21 mouse cellular contexts compared by ENCODE assay signal in the genomic region with DNA sequence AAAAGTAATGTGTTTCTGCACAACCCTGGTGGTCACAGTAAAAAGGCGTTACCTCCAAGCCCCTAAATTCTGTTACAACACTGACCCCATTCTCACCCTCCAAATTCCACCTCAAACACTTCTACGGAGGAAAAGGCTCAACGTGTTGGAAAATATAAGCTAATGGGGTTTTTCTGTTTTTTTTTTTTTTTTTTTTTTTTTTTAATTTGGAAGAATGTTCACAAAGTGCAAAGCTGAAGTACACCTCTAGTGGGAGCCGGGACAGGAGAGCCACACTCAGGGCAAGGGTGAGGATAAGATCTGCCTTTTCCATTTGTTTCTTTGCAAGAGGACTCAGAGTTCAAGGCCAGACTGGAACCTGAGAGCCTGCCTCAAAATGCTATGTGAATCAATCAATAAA. TPM values are rescaled to one million over a fixed set of nuclear protein-coding genes. Genes with fewer than 3 reads are reported as not detected.
A peak's percentile ranks its signal among the peaks of the same experiment; 100 is the strongest.
DNase-seq lines count a peak whose midpoint lies in the region; ATAC-seq and TF ChIP-seq lines count a peak whose summit lies in the region.
"Had no signal": no experiment of that assay in that cellular context is flagged by ENCODE, and none has a peak within 500 bp of the region (broad histone marks: within the 10 kb centered on the region; RNA-seq: fewer than 3 reads in every experiment).

No protein-coding gene starts in this region.

- WGBS in intestine, embryonic 14.5 days, result 88% methylated on average over 4 of the region's 4 CpGs
- WGBS in intestine, embryonic 16.5 days, result 86% methylated on average over 4 of the region's 4 CpGs
- WGBS in lung, postnatal 0 days, result 69% methylated on average over 4 of the region's 4 CpGs

- H3K79me2 ChIP-seq in CH12.LX (replicated peaks; ENCODE audit: control insufficient read depth, extremely low read depth, insufficient read depth, poor library complexity, severe bottlenecking), result no peaks in the 10 kb centered on the region

- H3K9me3 ChIP-seq in intestine, embryonic 14.5 days (ENCODE audit: control insufficient read depth, low read length), result no peaks in the 10 kb centered on the region
- no peaks in the 10 kb centered on the region for H3K9me3 ChIP-seq in intestine, embryonic 16.5 days (ENCODE audit: control insufficient read depth, low read length)
- H3K9me3 ChIP-seq in lung, postnatal 0 days (ENCODE audit: low read length), result no peaks in the 10 kb centered on the region
- H3K9me3 ChIP-seq in CH12.LX (replicated peaks; ENCODE audit: low read length) (no peaks in the 10 kb centered on the region), ES-E14 (ENCODE audit: control insufficient read depth, insufficient read depth, low read depth, low read length) (no peaks in the 10 kb centered on the region)
- H3K9me3 ChIP-seq: embryonic facial prominence, embryonic 10.5 days; embryonic facial prominence, embryonic 12.5 days; forebrain, embryonic 13.5 days; forebrain, embryonic 15.5 days had no signal

- TF ChIP-seq RAD21 in CH12.LX (IDR thresholded peaks at IDR 0.05; ENCODE audit: low read depth, low read length), result no peak

- TF ChIP-seq EP300 in lung, postnatal 0 days (IDR thresholded peaks at IDR 0.05), result no peak
- TF ChIP-seq EP300 in CH12.LX (IDR thresholded peaks at IDR 0.05; ENCODE audit: low read length), result no peak

- no peak for TF ChIP-seq POLR2A in CH12.LX (IDR thresholded peaks at IDR 0.05; ENCODE audit: low read depth, low read length)

- no peak for ATAC-seq in intestine, embryonic 14.5 days (replicated peaks; ENCODE audit: low FRiP score, low TSS enrichment, low read depth)
- ATAC-seq in intestine, embryonic 16.5 days, result no peak
- no peak for ATAC-seq in lung, postnatal 0 days
- ATAC-seq: forebrain, embryonic 13.5 days; forebrain, embryonic 15.5 days; forebrain, postnatal 0 days had no signal

- H3K9ac ChIP-seq in intestine, embryonic 14.5 days (ENCODE audit: low read length), result no peak overlapping the region
- H3K9ac ChIP-seq in intestine, embryonic 16.5 days (ENCODE audit: low read depth, low read length), result no peak overlapping the region
- H3K9ac ChIP-seq in lung, postnatal 0 days (replicated peaks; ENCODE audit: low read depth), result no peak overlapping the region
- H3K9ac ChIP-seq in CH12.LX (ENCODE audit: insufficient read depth, low read depth) (no peak overlapping the region), ES-E14 (ENCODE audit: insufficient read depth, low read depth, low read length, poor library complexity, severe bottlenecking) (no peak overlapping the region)
- H3K9ac ChIP-seq: embryonic facial prominence, embryonic 12.5 days; forebrain, embryonic 13.5 days; forebrain, embryonic 15.5 days; forebrain, postnatal 0 days had no signal

- in situ Hi-C loops in CH12.LX (cut with MboI; ENCODE audit: low pct_ligation_motif_present, low pct_unique_long_range_greater_than_20kb, low sequenced_read_pairs) (no loop called here), ES-E14 (cut with MboI; ENCODE audit: low sequenced_read_pairs in 2 of 2, unreplicated experiment in 2 of 2) (no loop called here)

- H3K27ac ChIP-seq in intestine, embryonic 14.5 days (ENCODE audit: low read depth), result no peak overlapping the region
- H3K27ac ChIP-seq in intestine, embryonic 16.5 days (ENCODE audit: low read length), result no peak overlapping the region
- no peak overlapping the region for H3K27ac ChIP-seq in lung, postnatal 0 days (ENCODE audit: low read length)
- H3K27ac ChIP-seq in CH12.LX (ENCODE audit: insufficient read depth, low read depth) (no peak overlapping the region), ES-E14 (ENCODE audit: insufficient read depth, low read depth, low read length, poor library complexity, severe bottlenecking) (no peak overlapping the region)
- H3K27ac ChIP-seq: embryonic facial prominence, embryonic 10.5 days; embryonic facial prominence, embryonic 12.5 days; forebrain, embryonic 13.5 days; forebrain, embryonic 15.5 days had no signal

- H3K4me1 ChIP-seq in intestine, embryonic 14.5 days (replicated peaks; ENCODE audit: control insufficient read depth, insufficient read depth, low read length), result no peaks in the 10 kb centered on the region
- no peaks in the 10 kb centered on the region; the same call in 1 of the 2 replicates for H3K4me1 ChIP-seq in intestine, embryonic 16.5 days (ENCODE audit: control insufficient read depth, insufficient read depth, low read length)
- no peaks in the 10 kb centered on the region for H3K4me1 ChIP-seq in lung, postnatal 0 days (ENCODE audit: insufficient read depth, low read depth, low read length)
- H3K4me1 ChIP-seq in CH12.LX (ENCODE audit: control insufficient read depth in 1 of 2, insufficient read depth in 2 of 2) (no peaks in the 10 kb centered on the region), ES-E14 (ENCODE audit: control insufficient read depth in 2 of 2, insufficient read depth in 2 of 2, low read length in 2 of 2, poor library complexity in 1 of 2) (no peaks in the 10 kb centered on the region)
- H3K4me1 ChIP-seq: embryonic facial prominence, embryonic 10.5 days; embryonic facial prominence, embryonic 12.5 days; forebrain, embryonic 13.5 days; forebrain, embryonic 15.5 days had no signal

- H3K4me2 ChIP-seq in intestine, embryonic 14.5 days (ENCODE audit: low read length), result no peak overlapping the region
- no peak overlapping the region for H3K4me2 ChIP-seq in intestine, embryonic 16.5 days (ENCODE audit: low read depth, low read length)
- no peak overlapping the region for H3K4me2 ChIP-seq in lung, postnatal 0 days (replicated peaks; ENCODE audit: low read depth, low read length)
- H3K4me2 ChIP-seq in CH12.LX (ENCODE audit: insufficient read depth, low read depth, poor library complexity, severe bottlenecking), result no peak overlapping the region
- H3K4me2 ChIP-seq: embryonic facial prominence, embryonic 12.5 days; forebrain, embryonic 13.5 days; forebrain, embryonic 15.5 days had no signal

- no peak overlapping the region for H3K4me3 ChIP-seq in intestine, embryonic 14.5 days (ENCODE audit: low read depth, low read length)
- no peak overlapping the region for H3K4me3 ChIP-seq in intestine, embryonic 16.5 days (ENCODE audit: low read length)
- H3K4me3 ChIP-seq in lung, postnatal 0 days (ENCODE audit: low read depth, low read length), result no peak overlapping the region
- H3K4me3 ChIP-seq in CH12.LX (replicated peaks in 1 of 3; ENCODE audit: low read depth in 2 of 3, low read length in 2 of 3, poor library complexity in 1 of 3) (no peak overlapping the region), ES-E14 (ENCODE audit: insufficient read depth in 1 of 2, low read depth in 1 of 2, low read length in 2 of 2, poor library complexity in 1 of 2, severe bottlenecking in 1 of 2) (no peak overlapping the region)
- H3K4me3 ChIP-seq: embryonic facial prominence, embryonic 10.5 days; embryonic facial prominence, embryonic 12.5 days; forebrain, embryonic 13.5 days; forebrain, embryonic 15.5 days had no signal

- H3K27me3 ChIP-seq in intestine, embryonic 14.5 days (replicated peaks; ENCODE audit: control insufficient read depth, insufficient read depth, low read length), result no peaks in the 10 kb centered on the region
- no peaks in the 10 kb centered on the region for H3K27me3 ChIP-seq in intestine, embryonic 16.5 days (replicated peaks; ENCODE audit: control insufficient read depth, insufficient read depth, low read length)
- no peaks in the 10 kb centered on the region for H3K27me3 ChIP-seq in lung, postnatal 0 days (replicated peaks; ENCODE audit: insufficient read depth, low read length)
- no peaks in the 10 kb centered on the region for H3K27me3 ChIP-seq in CH12.LX (replicated peaks)
- H3K27me3 ChIP-seq: embryonic facial prominence, embryonic 12.5 days; forebrain, embryonic 13.5 days; forebrain, embryonic 15.5 days had no signal

- dilution Hi-C loops in CH12.LX (cut with MboI; ENCODE audit: extremely low pct_ligation_motif_present, extremely low pct_unique_long_range_greater_than_20kb, low sequenced_read_pairs), result no loop called here

- H3K36me3 ChIP-seq in intestine, embryonic 14.5 days (ENCODE audit: control insufficient read depth, insufficient read depth, low read length), result no peaks in the 10 kb centered on the region
- no peaks in the 10 kb centered on the region for H3K36me3 ChIP-seq in intestine, embryonic 16.5 days (ENCODE audit: control insufficient read depth, insufficient read depth, low read length)
- H3K36me3 ChIP-seq in lung, postnatal 0 days (ENCODE audit: insufficient read depth, low read length), result no peaks in the 10 kb centered on the region
- H3K36me3 ChIP-seq in CH12.LX (replicated peaks in 1 of 2; ENCODE audit: control insufficient read depth in 1 of 2, insufficient read depth in 1 of 2, low read length in 1 of 2), result no peaks in the 10 kb centered on the region
- no peaks in the 10 kb centered on the region for H3K36me3 ChIP-seq in ES-E14 (ENCODE audit: control insufficient read depth, insufficient read depth, low read length, poor library complexity, severe bottlenecking)
- H3K36me3 ChIP-seq: embryonic facial prominence, embryonic 10.5 days; embryonic facial prominence, embryonic 12.5 days; forebrain, embryonic 15.5 days had no signal

- TF ChIP-seq CTCF in lung, postnatal 0 days (IDR thresholded peaks at IDR 0.05), result 0 out of 2 replicates have a peak, but pooled peaks have one; percentile 11
- TF ChIP-seq CTCF in CH12.LX (conservative IDR thresholded peaks at IDR 0.05 in 1 of 2, IDR thresholded peaks at IDR 0.05 in 1 of 2; ENCODE audit: low read depth in 2 of 2, low read length in 2 of 2), result no peak; a peak in 1 of 4 replicates

- peak; percentile 32 for DNase-seq in intestine, embryonic 14.5 days (ENCODE audit: low spot score)
- no peak for DNase-seq in lung, postnatal 0 days (ENCODE audit: low spot score)
- DNase-seq in lung, postnatal 14 days, result no peak
- DNase-seq in CH12.LX (ENCODE audit: extremely low read depth) (no peak), ES-E14 (ENCODE audit: low read depth, low spot score) (no peak)
- no peak for DNase-seq in kidney, postnatal 14 days
- DNase-seq: adrenal gland, adult 2 months; adrenal gland, postnatal 10 days; adrenal gland, postnatal 25 days; cerebellum, adult 11-12 months; cerebellum, adult 2 months; cerebellum, adult 9-10 months; cerebellum, postnatal 10 days; cerebellum, postnatal 25 days; forebrain, postnatal 0 days had no signal

TF ChIP-seq in CH12.LX, 34 proteins besides CTCF, POLR2A, EP300 and RAD21 (continues in another document):
- TF ChIP-seq JUN (IDR thresholded peaks at IDR 0.05; ENCODE audit: insufficient read depth, low read depth, low read length) (no peak), MXI1 (IDR thresholded peaks at IDR 0.05; ENCODE audit: low read depth, low read length) (no peak)

TF ChIP-seq in ES-E14, 5 proteins besides CTCF, POLR2A, EP300 and RAD21:
- TF ChIP-seq ZNF384 (IDR thresholded peaks at IDR 0.05; ENCODE audit: low read depth, low read length), result peak; percentile 84
- no peak for TF ChIP-seq CHD2 (IDR thresholded peaks at IDR 0.05; ENCODE audit: low read depth, low read length)

RNA-seq across cellular contexts. Expression of gene Ust, which starts 34.1 kb away (rescaled TPM):
- polyA plus RNA-seq in intestine, embryonic 14.5 days (2014; fragmentation: Nextera tagmentation; extraction: Ambion mirVana), result 4.8 and 5.1 TPM in 2 replicates
- 2.5 and 3.3 TPM in 2 replicates for polyA plus RNA-seq in intestine, embryonic 16.5 days (2015; fragmentation: Nextera tagmentation; extraction: Ambion mirVana)
- polyA plus RNA-seq in lung, postnatal 0 days (2015; fragmentation: Nextera tagmentation; extraction: Ambion mirVana), result 6.3 and 6.8 TPM in 2 replicates
- total RNA-seq in CH12.LX (2012; rRNA removed) (not detected in 2 replicates), CH12.LX (2014; rRNA removed) (not detected in 2 replicates), ES-E14 (2012; rRNA removed) (2.9 and 4.9 TPM in 2 replicates)
- polyA plus RNA-seq in CH12.LX (2012; ENCODE audit: insufficient read length, low read depth), result not detected in 2 replicates
- total RNA-seq: MEL had no signal
